Mouse (Mus musculus) cerebellum, adult 2 months (tissue): ENCODE measurements at regions not wholly inside any gene's neighbourhood (a gene's known extent, or its start where the extent isn't known, plus 50 kb on each side); places are given as distances from the start of the nearest gene placed in this dataset.

Experiments used
- CTCF ChIP-seq: fragments of 200-500 bp; IDR thresholded peaks from 2 replicates; pipeline ENCODE4 v1.5.1; 2011; ENCODE audit warnings: low read depth, mild to moderate bottlenecking, control low read depth, low read length, moderate library complexity, borderline replicate concordance; ENCODE audit not compliant: insufficient read depth
- POLR2A ChIP-seq: fragments of 200-500 bp; IDR thresholded peaks from 2 replicates; pipeline ENCODE4 v1.6.1; 2011; ENCODE audit warnings: low read length, control low read depth, borderline replicate concordance; ENCODE audit not compliant: insufficient read depth

DNA sequence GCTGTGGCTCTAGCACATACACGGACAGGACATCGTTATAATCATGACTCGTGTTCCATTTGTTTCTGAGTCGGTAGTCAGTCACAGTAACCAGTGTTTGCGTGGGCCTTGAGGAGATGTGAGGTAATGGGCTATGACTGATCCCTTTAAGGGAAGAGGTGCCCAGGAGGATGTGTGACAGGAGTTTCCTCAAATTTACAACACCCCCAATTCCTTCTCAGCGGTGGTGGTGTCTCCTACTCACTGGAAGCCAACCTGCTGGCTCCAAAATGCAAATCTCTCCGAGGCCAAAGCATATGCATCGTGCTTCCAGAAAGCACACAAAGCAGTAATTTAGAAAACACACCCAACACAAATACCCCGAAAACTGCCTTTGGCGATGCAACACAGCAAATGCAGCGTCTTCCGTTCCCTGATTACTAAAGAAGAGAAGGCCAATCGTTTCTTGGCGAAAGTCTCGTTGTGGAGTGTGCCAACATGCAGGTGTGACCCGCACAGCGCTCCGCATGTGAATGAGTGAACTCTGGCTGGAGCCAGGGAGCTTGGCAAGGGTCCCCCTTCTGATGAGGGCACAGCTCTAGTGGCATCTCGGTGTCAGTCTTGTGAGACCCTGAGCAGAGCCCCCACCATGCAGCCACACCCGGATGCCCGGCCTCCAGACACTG, 151.5 kb upstream of the Kazn start:
- TF ChIP-seq CTCF: no peak
- TF ChIP-seq POLR2A: no peak
